Mouse (Mus musculus) limb, embryonic 11.5 days (tissue): ENCODE measurements at regions not wholly inside any gene's neighbourhood (a gene's known extent, or its start where the extent isn't known, plus 50 kb on each side); places are given as distances from the start of the nearest gene placed in this dataset.
A peak's percentile ranks its signal among the peaks of the same experiment; 100 is the strongest.

Source experiments
- ATAC-seq: fragments of 200-750 bp; cut with Nextera tagmentation; 2 replicates; pipeline ENCODE4 v1.8.0; 2017; ENCODE audit warnings: low read depth; ENCODE audit not compliant: insufficient number of reproducible peaks, low FRiP score, low TSS enrichment
- DNase-seq: peaks from one replicate; pipeline ENCODE4 v3.0.0-alpha.2; 2015; ENCODE audit warnings: low spot score
- H3K27ac ChIP-seq: fragments of 300-500 bp; sonication (generic); replicated peaks from 2 replicates; pipeline ENCODE4 v1.5.1; 2014; ENCODE audit warnings: low read depth, mild to moderate bottlenecking, low read length
- H3K27me3 ChIP-seq: fragments of 300-500 bp; sonication (generic); 2 replicates; pipeline ENCODE4 v1.6.1; 2014; ENCODE audit warnings: mild to moderate bottlenecking, low read length, mixed read lengths; ENCODE audit not compliant: control insufficient read depth, insufficient read depth
- H3K36me3 ChIP-seq: fragments of 300-500 bp; sonication (generic); 2 replicates; pipeline ENCODE4 v1.6.1; 2014; ENCODE audit warnings: mild to moderate bottlenecking, low read length, moderate library complexity, mixed read lengths; ENCODE audit not compliant: control insufficient read depth, insufficient read depth
- H3K4me1 ChIP-seq: fragments of 300-500 bp; sonication (generic); 2 replicates; pipeline ENCODE4 v1.6.1; 2014; ENCODE audit warnings: low read length, mixed read lengths; ENCODE audit not compliant: control insufficient read depth, insufficient read depth
- H3K4me2 ChIP-seq: fragments of 300-500 bp; sonication (generic); 2 replicates; pipeline ENCODE4 v1.6.1; 2014; ENCODE audit warnings: low read depth, mild to moderate bottlenecking, moderate library complexity; ENCODE audit not compliant: severe bottlenecking
- H3K4me3 ChIP-seq: fragments of 300-500 bp; sonication (generic); 2 replicates; pipeline ENCODE4 v1.5.1; 2014; ENCODE audit warnings: low read depth, low read length
- H3K9ac ChIP-seq: fragments of 300-500 bp; sonication (generic); 2 replicates; pipeline ENCODE4 v1.6.1; 2014; ENCODE audit warnings: mild to moderate bottlenecking, low read length
- H3K9me3 ChIP-seq: fragments of 300-500 bp; sonication (generic); 2 replicates; pipeline ENCODE4 v1.6.1; 2016; ENCODE audit warnings: low read length; ENCODE audit not compliant: control insufficient read depth
- WGBS: fragments of 180-500 bp; shearing (Covaris S2); extraction: QIAGEN DNeasy Blood & Tissue Kit; methylation state at CpG from one replicate; pipeline ENCODE4 v1.1.7; 2014; 5-methylcytosine and 5-hydroxymethylcytosine counted together

DNA sequence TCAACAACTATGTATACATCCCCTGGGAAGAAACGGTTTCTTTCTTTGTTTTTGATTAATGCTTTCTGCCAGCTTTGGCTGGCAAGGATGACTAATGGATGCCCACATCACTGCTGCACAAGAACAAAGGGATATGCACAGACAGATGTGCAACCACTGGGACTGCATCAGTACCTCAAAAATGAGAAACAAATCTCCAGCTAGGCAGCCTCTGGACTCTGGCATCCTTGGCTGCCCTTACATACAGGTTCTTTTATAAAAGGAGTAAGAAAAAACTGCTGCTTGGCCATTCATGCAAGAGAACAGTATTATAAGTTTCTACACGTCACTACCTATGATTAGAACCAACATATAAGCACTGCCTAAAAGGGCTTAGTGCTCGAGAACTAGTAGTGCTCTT, 97.7 kb downstream of the Alg10b start:
- H3K9me3 ChIP-seq = no peaks in the 10 kb centered on the region
- H3K4me1 ChIP-seq = no peaks in the 10 kb centered on the region
- H3K4me2 ChIP-seq = no peak overlapping the region
- DNase-seq (no peak), ATAC-seq (no peak)
- H3K27me3 ChIP-seq = no peaks in the 10 kb centered on the region
- no peaks in the 10 kb centered on the region for H3K36me3 ChIP-seq
- no peak overlapping the region for H3K9ac ChIP-seq
- no peak overlapping the region for H3K27ac ChIP-seq
- H3K4me3 ChIP-seq = no peak overlapping the region
- 62% methylated on average over 3 of the region's 3 CpGs for WGBS

DNA sequence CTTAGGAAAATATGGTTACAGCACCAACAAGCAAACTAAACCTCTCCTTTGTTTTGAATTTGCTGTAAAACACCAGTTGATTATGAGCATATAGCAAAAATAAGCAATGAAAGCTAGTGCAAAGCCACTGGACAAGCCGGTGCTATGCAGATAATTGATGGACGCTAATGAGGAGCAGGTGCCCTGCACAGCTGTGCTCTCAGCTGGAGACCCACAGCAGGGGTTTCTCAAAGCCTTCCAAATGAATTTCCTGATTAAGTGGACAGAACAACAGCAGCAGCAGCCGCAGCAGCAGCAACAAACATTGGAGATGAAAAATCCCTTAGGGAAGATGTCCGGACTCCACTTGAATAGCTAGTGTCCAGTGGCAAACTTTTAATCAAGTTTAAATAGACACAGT, 109.2 kb downstream of the Alg10b start:
- Histone ChIP-seq H3K4me1 (peaks cover 7% of the 10 kb centered on the region; the same call in 1 of the 2 replicates), H3K27me3 (no peaks in the 10 kb centered on the region), H3K4me2 (no peak overlapping the region), H3K36me3 (no peaks in the 10 kb centered on the region), H3K9ac (no peak overlapping the region), H3K27ac (no peak overlapping the region; the same call in 1 of the 2 replicates), H3K9me3 (no peaks in the 10 kb centered on the region), H3K4me3 (no peak overlapping the region)
- WGBS = 9% methylated on average over 4 of the region's 4 CpGs
- DNase-seq = peak; percentile 78
- ATAC-seq = peak; percentile 57; the same call in 1 of the 2 replicates

DNA sequence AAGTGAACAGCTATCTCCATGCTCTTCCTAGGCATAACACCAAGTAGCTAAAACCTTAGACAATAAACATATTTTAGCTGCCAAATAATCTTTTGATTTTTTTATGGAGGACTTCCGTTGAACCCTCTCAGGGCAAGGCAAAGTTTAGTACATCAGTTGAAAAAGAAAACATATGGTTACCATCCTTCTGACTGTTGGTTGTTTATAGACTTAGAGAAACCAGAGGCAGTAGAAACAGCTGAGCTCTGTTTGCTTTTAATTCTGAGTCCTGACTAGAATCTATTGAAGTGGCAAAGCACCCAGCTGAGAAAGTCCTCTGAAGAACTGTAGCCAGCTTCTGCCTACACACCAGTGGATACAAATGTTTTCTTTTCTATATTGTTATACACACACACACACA, 109.7 kb downstream of the Alg10b start:
- Histone ChIP-seq H3K4me2 (no peak overlapping the region), H3K9ac (no peak overlapping the region), H3K4me1 (peaks cover 7% of the 10 kb centered on the region; the same call in 1 of the 2 replicates), H3K4me3 (no peak overlapping the region), H3K36me3 (no peaks in the 10 kb centered on the region), H3K27me3 (no peaks in the 10 kb centered on the region), H3K9me3 (no peaks in the 10 kb centered on the region), H3K27ac (no peak overlapping the region; the same call in 1 of the 2 replicates)
- WGBS = 2% methylated on average over 1 of the region's 1 CpGs
- DNase-seq = no peak
- 0 out of 2 replicates have a peak, but pooled peaks have one; percentile 24 for ATAC-seq

DNA sequence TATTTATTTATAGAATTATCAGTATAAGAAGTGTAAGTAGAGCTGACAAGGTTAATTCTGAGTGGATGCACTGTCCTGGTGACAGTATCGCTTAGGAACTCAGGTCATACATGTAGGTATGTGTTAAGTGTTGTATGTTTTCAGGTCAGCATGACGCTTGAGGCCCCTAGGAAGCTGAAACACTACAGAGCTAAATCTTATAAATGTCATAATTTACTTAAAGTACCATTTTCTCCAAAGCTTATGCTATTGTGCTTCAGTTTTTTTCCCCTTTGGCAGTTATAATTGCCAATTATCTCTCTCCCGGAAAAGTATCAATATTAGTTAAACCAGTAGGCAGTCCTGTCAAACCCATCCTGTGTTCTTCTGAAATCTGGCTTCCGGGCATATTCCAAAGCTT, 110.3 kb downstream of the Alg10b start:
- Histone ChIP-seq H3K27ac (no peak overlapping the region), H3K9ac (no peak overlapping the region), H3K4me2 (no peak overlapping the region), H3K9me3 (no peaks in the 10 kb centered on the region), H3K36me3 (no peaks in the 10 kb centered on the region), H3K27me3 (no peaks in the 10 kb centered on the region), H3K4me1 (peaks cover 7% of the 10 kb centered on the region; the same call in 1 of the 2 replicates), H3K4me3 (no peak overlapping the region)
- ATAC-seq = no peak
- no peak for DNase-seq
- 75% methylated on average over 4 of the region's 4 CpGs for WGBS

DNA sequence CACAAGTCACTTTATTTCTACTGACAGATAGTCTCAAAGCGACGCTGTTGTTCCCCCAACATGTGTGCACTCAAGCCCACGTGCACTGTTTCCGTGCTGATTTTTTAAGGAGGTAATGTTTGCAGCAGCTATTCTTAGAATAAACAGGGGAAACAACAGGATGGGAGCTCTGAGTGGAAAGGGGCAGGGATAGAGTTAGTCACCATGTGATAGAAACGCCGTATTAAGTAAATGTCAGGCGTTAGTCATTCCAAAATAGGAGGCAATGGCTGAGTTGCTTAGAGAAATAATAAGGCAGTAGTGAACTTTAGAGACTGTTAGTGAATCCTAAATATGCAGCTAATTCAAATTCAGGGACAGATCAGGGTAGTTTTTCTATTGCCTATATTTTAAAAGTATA, 111.4 kb downstream of the Alg10b start:
- Histone ChIP-seq H3K9me3 (no peaks in the 10 kb centered on the region), H3K27ac (no peak overlapping the region), H3K4me3 (no peak overlapping the region), H3K9ac (no peak overlapping the region), H3K4me2 (no peak overlapping the region), H3K36me3 (no peaks in the 10 kb centered on the region), H3K4me1 (peaks cover 7% of the 10 kb centered on the region; the same call in 1 of the 2 replicates), H3K27me3 (no peaks in the 10 kb centered on the region)
- ATAC-seq (no peak), DNase-seq (no peak)
- WGBS = 80% methylated on average over 7 of the region's 7 CpGs

DNA sequence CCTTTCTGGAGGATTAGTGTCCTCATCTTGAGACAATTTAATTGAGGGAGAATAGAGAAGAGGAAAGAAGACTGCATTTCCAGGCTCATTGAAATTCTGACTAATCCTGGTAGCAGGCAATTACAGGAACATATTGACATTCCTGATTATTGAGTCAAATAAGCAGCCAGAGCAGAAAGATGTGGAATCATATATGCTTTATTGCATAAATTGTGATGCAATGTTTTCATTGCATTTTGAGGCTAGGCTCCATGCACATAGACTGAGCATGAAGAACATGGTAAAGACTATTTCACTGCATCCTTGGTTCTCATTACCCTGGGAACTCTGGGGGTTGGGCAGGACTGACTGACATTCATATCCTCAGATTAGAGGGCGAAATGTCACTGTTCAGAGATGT, 116.0 kb downstream of the Alg10b start:
- 85% methylated on average over 1 of the region's 1 CpGs for WGBS
- Histone ChIP-seq H3K9me3 (no peaks in the 10 kb centered on the region), H3K27me3 (no peaks in the 10 kb centered on the region), H3K4me2 (no peak overlapping the region), H3K4me1 (no peaks in the 10 kb centered on the region; the same call in 1 of the 2 replicates), H3K9ac (no peak overlapping the region), H3K27ac (no peak overlapping the region), H3K4me3 (no peak overlapping the region), H3K36me3 (no peaks in the 10 kb centered on the region)
- no peak for ATAC-seq
- DNase-seq = no peak

DNA sequence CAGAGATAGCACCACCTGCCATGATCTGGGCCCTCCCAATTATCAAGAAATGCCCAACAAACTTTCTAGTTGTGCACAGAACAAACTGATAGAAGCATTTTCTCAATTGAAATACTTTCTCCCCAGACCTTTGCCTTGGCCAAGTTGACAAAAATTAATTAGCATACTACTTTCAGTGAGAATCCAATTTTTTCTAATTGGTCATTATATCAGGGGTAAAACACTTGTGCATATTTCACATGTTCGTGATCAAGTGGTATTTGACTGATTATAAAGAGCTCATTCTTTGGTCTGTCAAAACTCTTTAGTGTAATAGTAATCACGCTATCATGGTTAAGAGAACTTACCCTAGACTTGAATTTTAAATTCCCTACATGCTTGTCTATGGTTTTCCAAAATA, 117.2 kb downstream of the Alg10b start:
- Histone ChIP-seq H3K27ac (no peak overlapping the region), H3K4me2 (no peak overlapping the region), H3K27me3 (no peaks in the 10 kb centered on the region), H3K9me3 (no peaks in the 10 kb centered on the region), H3K9ac (no peak overlapping the region), H3K4me3 (no peak overlapping the region), H3K36me3 (no peaks in the 10 kb centered on the region), H3K4me1 (no peaks in the 10 kb centered on the region; the same call in 1 of the 2 replicates)
- no peak for DNase-seq
- ATAC-seq = no peak
- WGBS = 88% methylated on average over 2 of the region's 2 CpGs

DNA sequence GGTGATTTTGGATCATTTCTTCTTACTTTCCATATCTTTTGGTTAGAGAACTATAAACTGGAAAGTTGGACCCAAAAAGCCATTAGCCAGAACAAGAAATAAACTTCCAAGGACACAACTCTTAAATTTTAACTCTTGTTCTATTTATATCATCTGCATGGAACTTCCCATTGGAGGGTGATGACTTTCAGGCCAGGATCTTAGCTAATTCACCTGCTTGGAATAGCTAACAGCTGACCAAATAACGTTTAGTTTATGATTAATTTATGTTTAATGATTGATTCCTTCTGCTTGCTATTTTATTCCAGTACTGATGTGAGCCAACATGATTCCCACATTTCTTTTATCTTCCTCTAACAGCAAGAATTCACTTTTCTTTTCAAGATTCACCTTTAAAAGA, 119.7 kb downstream of the Alg10b start:
- DNase-seq (no peak), ATAC-seq (no peak)
- Histone ChIP-seq H3K9me3 (no peaks in the 10 kb centered on the region), H3K27ac (no peak overlapping the region), H3K36me3 (no peaks in the 10 kb centered on the region), H3K27me3 (no peaks in the 10 kb centered on the region), H3K9ac (no peak overlapping the region), H3K4me2 (no peak overlapping the region), H3K4me3 (no peak overlapping the region), H3K4me1 (no peaks in the 10 kb centered on the region; the same call in 1 of the 2 replicates)
- 76% methylated on average over 1 of the region's 1 CpGs for WGBS

DNA sequence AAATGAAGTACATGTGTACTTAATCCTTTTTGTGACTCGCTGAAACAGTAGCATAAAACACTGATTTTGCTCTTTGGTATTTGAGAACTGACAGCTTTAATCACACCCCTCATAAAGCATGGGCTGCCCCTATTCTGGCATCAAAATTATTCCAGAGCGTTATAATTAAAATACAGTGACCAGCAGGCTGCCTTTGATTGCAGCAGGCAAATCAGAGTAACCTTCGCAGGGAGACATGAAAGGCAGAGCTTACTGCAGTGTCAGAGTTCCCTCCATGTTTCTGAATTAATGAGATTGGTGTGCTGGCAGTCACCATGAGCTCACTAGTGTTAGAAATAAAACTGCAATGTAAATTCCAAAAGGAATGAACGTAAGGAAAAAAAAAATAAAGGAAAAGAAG, 120.8 kb downstream of the Alg10b start:
- no peak for DNase-seq
- 19% methylated on average over 4 of the region's 4 CpGs for WGBS
- Histone ChIP-seq H3K4me3 (no peak overlapping the region), H3K4me1 (no peaks in the 10 kb centered on the region; the same call in 1 of the 2 replicates), H3K27ac (no peak overlapping the region), H3K4me2 (no peak overlapping the region), H3K9ac (no peak overlapping the region), H3K27me3 (no peaks in the 10 kb centered on the region), H3K36me3 (no peaks in the 10 kb centered on the region), H3K9me3 (no peaks in the 10 kb centered on the region)
- ATAC-seq = no peak
